Mouse (Mus musculus) CD4-positive, CD25-positive, alpha-beta regulatory T cell, adult 2 months (primary cell): Measurements from ENCODE around the gene Cotl1.
A peak's percentile ranks its signal among the peaks of the same experiment; 100 is the strongest.
"Not testable (repeated sequence)": the region's sequence is repeated elsewhere in the genome, so short reads cannot be mapped to it uniquely, and the experiment has no call there.

ENCODE experiments used
- DNase-seq: peaks from one replicate; pipeline ENCODE4 v3.0.0-alpha.2; 2012; ENCODE audit warnings: low read depth, low spot score

Gene Cotl1

DNA sequence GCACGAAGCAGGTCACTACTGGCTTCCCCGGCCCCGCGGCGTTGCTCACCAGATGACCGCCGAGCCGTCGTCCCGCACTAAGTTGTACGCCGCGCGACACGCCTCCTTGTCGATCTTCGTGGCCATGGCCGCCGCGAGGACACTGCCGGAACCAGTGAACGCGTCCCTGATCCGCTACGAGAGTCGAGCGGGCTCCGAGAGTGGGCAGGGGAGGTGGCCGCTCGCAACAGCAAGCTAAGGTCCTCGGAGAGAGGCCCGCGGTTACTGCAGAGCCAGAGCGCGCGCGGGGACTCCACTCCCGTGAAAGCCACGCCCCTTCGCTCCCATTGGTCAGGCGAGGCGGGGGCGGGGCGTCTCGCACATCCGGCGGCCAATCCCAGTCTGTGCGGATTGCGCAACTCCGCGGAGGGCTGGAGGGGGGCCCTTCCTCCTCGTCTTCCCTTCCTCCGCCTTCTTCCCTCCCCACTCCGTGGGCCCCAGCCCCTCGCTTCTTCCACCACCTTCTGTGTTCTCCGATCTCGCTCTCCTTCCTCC is at the start of gene Cotl1:
Cotl1 (minus strand) TSS at position 270 of the 534 bp plus-strand sequence.
- peak; percentile 98 for DNase-seq

- no peak for DNase-seq
Measured at GRCm38 (mm10) chr8:119888012-119888411, 47.7 kb upstream of the Cotl1 start.

- peak; percentile 57 for DNase-seq
Measured at GRCm38 (mm10) chr8:119887130-119887529, 46.8 kb upstream of the Cotl1 start.

- no peak for DNase-seq
Measured at GRCm38 (mm10) chr8:119885612-119886011, 45.3 kb upstream of the Cotl1 start.

- DNase-seq: no peak
Measured at GRCm38 (mm10) chr8:119883281-119883680, 42.9 kb upstream of the Cotl1 start.

DNA sequence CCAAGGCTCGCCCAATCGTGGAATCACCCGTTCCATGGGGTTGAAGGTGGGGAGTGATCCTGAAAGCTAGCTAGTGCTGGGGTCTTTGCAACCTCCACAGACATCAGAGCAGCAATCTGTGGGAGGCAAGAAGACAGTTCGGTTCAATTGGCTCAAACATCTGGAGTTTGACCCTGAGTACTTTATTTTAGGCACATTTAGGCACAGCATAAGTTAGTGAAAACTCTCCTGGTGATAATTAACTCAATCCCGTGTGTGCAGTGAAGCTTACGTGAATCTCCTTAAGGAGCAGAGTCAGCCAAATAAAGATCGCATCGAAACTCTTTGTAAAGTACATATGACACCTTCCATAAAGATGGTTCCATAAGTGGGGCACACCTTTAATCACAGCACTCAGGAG is 41.6 kb upstream of the Cotl1 start:
- DNase-seq: no peak

- DNase-seq: no peak
Measured at GRCm38 (mm10) chr8:119881301-119881700, 41.0 kb upstream of the Cotl1 start.

GRCm38 (mm10) chr8:119873181-119873580 is 32.8 kb upstream of the Cotl1 start:
- no peak for DNase-seq

GRCm38 (mm10) chr8:119869616-119870015 is 29.3 kb upstream of the Cotl1 start:
- DNase-seq: no peak

GRCm38 (mm10) chr8:119862749-119863148 is 22.4 kb upstream of the Cotl1 start:
- no peak for DNase-seq

DNA sequence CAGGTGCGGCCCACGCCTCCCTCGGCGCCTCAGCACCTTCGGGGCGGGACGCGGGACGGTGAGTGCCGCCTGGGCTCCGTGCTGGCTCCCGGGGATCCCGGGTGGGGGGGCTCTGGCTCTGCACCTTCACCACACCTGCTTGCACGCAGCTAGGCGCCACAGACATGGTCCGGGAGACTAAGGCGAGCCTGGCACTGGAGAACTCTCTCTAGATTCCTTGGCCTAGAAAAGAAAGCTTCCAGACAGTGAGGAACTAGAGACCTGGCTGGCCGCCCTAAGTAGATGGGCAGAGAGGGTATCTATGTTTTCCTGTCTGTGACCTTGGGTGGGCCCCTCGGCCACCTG is 22.0 kb upstream of the Cotl1 start:
- DNase-seq: no peak

DNA sequence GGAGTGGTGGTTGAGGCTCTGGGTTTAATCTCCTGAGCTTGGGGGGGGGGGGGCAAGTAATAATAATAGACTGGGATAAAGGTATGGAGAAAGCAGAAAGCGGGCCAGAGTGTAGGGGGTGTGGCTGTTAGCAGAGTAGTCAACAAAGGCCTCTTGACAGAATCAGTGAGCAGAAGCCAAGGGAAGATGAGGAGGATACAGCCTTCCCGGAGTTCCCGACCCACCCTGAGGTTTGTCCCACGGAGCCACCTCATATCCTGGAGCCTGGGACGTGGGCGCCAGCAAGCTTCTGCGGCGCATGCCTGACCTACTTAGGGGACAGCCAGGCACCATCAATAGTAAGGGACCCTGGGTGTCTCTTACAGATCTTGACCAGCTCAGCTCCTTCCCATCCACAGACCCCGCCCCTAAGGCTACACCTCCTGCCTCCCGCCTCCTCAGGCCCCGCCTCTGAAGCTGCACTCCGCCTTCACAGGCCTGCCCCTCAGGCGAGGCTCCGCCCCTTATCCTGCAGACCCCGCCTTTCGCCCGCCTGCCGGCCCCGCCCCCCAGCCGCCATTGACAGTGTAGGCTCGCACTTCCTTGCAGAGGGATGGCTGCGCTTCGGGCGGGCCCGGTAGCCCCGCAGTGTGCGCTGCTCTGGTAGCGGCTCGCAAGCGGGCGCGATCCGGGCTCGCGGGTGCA is 21.5 kb upstream of the Cotl1 start, which contains the start of gene Klhl36:
Klhl36 (plus strand) TSS at position 561 of the 684 bp plus-strand sequence.
- peak; percentile 96 for DNase-seq

DNA sequence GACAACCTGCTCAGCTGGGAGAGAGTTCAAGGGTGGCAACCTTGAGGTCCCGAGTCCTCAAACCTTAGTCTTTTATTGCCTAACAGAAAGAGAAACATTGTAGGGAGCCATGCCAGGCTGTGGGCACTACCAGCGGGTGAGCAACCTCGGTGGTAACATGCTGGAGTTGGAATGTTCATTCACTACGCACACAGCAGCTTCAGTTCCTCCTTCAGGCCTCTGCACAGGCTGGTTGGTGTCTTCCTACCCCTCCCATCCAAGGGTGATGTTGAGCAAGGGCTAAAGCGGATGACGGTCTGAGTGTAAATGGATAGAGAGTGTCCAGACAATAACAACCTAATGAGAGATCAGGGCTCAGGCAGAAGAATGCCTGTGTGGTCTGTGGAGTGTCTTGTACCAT is 17.4 kb upstream of the Cotl1 start:
- DNase-seq: no peak

- DNase-seq: no peak
Measured at GRCm38 (mm10) chr8:119855656-119856055, 15.3 kb upstream of the Cotl1 start.

DNA sequence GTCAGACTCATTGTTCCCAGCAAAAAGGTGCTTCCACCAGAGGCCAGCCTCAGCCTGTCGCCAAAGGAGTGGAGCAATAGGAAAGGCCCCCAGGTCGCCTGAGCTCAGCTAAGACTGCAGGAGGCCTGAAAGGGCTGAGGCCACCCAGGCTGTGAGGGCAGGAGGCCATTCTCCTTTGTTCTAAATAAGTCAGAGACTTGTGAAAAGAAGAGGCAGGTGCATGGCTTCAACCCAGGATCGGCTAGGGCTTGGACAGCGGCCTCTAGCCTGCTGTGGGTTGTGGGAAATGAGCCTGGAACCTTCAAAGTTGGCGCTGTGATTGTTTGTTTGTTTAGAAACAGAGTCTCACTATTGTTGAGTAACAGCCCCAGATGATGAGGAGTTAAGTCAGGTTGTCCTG is 13.7 kb upstream of the Cotl1 start:
- DNase-seq: no peak

GRCm38 (mm10) chr8:119853521-119853920 is 13.2 kb upstream of the Cotl1 start:
- no peak for DNase-seq

DNA sequence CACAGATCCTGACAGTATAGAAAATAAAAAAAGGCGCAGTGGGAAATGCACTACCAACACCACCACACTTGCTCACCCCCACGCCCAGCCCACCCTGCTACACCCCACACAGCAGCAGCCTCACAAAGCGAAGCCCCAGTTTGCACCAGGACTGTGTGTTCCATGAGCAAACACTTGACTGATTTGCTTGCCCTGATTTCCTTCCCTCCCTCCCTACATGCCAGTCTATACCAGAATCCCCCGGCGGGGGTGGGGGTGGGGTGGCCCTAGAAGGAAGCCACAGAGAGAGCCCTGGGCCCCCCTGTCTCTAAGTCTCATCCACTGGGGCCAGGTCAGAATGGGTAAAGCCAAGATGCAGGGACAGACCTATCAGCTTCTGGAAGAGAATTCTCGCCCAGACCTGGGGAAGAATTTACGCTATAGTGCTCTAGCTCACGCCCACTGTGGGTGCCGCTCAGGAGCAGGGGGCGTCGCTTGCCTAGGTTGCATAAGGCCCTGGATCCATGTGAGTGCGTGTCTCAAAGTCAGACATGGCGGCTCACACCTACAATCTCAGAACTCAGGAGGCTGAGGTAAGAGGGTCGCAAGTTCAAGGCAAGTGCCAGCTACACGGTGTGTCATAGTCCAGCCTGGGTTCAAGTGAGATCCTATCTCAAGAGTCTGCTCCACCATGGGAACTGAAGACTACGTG is 7.0 kb upstream of the Cotl1 start:
- DNase-seq: no peak

DNA sequence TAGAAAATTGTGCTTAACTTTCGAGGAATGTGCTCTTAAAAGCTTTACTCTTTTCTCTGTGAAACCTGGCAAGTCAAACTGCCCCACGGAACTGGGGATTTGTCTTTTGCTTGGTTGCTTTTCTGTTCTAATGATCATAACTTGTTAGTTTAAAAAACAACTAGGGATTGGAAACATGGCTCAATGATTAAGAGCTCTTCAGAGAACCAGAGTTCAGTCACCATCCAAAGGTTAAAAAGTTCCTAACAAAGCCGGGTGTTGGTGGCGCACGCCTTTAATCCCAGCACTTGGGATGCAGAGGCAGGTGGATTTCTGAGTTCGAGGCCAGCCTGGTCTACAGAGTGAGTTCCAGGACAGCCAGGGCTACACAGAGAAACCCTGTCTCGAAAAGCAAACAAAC is 5.4 kb upstream of the Cotl1 start:
- not testable (repeated sequence) for DNase-seq

DNA sequence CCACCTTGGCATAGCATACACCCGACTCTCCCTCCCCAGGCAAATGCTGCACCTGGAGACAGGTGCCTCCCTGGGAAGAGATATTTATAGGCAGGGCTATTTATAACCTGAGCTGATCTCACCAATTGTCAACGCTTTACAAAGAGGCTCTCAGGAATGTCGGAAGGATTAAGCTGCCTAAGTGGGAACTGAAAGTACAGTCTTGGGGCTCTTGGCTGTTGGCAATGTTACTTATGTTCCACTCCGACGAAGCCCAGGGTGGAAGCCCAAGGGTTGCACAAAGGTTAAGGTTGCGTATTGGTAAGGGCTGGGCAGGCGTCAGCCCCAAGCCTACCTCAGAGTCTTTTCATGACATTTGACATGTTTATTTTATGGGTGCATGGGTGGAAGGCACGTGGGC is 4.2 kb upstream of the Cotl1 start:
- no peak for DNase-seq

GRCm38 (mm10) chr8:119843444-119843843 is 3.1 kb upstream of the Cotl1 start:
- peak; percentile 93 for DNase-seq

DNA sequence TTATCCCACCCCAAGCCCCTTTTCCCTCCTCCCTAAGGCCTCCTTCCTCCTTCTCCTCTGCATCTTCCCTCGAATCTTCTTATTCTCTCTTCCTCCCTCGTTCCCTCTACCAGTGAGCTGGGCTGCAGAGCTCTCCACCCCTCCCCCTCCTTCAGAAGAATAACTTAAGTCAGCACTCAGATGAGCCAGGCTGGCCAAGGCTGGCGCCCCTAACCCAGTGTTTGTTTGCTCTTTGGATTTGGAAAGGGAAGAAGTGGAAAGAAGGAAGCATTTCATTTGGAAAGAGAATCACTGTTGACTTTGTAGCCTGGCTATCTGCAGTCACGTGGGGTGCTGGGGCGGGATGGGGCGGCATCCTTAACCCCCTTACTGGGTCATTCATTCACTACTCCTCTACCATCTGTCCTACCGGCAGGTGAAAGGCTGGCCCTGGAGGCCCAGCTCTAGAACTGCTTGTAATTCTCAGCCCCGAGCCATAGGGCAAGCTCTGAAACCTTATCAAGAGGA is 614 bp upstream of the Cotl1 start:
- DNase-seq: peak; percentile 44

DNA sequence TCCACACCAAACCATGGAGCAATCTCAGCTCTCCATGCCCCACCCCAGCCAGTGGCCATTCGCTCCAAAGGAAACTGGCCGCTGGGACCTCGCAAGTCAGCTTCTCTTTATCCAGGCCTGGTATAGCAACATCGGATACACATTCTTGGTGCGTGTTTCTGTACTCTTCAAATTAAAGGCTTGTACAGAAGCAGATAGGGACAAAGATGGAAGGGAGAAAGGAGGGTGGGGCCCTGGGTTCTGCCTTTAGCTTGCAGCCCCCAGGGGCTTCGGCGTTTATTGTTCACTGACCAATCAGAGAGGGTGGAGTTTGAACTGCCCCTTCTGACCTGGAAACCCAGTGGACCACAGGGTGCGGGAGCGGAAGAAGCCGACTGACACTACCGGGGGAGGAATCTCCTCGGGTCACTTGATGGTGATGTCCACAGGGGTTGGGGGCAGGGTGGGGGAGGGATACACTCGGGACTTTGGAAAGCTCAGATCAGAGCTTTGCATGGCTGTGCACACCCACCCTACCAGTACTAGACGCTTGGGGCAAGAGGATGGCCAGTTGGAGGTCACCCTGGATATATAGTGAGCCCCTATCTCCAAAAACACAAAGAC is 824 bp downstream of the Cotl1 start:
- no peak for DNase-seq

DNA sequence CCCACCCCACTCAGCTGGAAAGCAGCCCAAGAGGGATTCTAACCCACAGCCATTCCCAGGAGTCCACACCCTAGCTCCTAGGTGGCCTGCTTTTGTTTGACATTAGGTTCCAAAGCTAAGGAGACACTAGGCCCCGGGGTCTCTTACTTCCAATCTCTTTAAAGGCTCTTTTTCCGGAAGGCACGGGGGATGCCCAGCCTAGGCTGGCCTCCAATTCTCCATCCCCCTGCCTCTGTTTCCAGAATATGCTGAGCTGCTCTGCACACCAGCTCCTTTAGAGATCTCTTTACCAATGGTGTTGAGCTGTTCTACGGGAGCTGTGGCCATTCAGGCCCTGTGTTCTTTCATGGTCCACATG is 1.4 kb downstream of the Cotl1 start:
- DNase-seq: no peak
